Mouse (Mus musculus): ENCODE measurements around the gene Golga1.

DNA sequence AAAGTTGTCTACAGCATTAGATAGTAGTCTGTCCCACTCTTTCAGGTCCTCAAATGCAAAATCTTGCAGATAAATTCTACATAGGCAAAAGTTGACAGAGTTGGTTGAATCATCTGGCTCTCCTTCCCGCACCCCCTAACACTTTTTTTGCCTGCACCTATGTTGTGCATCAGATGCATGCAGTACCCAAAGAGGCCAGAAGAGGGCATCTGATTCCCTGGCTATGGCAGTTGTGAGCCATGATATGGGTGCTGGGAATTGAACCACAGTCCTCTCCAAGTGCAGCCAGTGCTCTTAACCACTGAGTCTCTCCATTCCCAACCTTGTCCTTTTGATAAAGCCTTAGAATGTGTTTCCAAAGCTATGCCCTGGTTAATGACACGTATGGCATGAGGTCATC, 81.9 kb downstream of the Golga1 start:
- TF ChIP-seq CTCF (IDR thresholded peaks at IDR 0.05; ENCODE audit: low read depth, low read length) = no peak
- no peak for TF ChIP-seq TAL1 (conservative IDR thresholded peaks at IDR 0.05; ENCODE audit: low read depth, low read length)
- no peak for TF ChIP-seq GATA2 (IDR thresholded peaks at IDR 0.05; ENCODE audit: borderline replicate concordance, low read depth, low read length)

Data from G1E (cell line).